Mouse (Mus musculus): ENCODE data around the gene 4930415L06Rik. TPM values are rescaled to one million over a fixed set of nuclear protein-coding genes. Genes with fewer than 3 reads are reported as not detected.

Gene 4930415L06Rik
- polyA plus RNA-seq (2015; fragmentation: Nextera tagmentation; extraction: Ambion mirVana) = not detected in 2 replicates

- Histone ChIP-seq H3K4me1 (ENCODE audit: control insufficient read depth, insufficient read depth, low read depth, low read length) (no peaks in the 10 kb centered on the region), H3K9me3 (ENCODE audit: control insufficient read depth, low read length) (no peaks in the 10 kb centered on the region), H3K27ac (ENCODE audit: low read depth, low read length) (no peak within 1 kb of the TSS), H3K4me2 (ENCODE audit: low read length) (no peak within 1 kb of the TSS), H3K36me3 (ENCODE audit: control insufficient read depth, insufficient read depth, low read length) (no peaks in the 10 kb centered on the region), H3K4me3 (ENCODE audit: low read length) (no peak within 1 kb of the TSS), H3K27me3 (replicated peaks; ENCODE audit: control insufficient read depth, insufficient read depth, low read length) (no peaks in the 10 kb centered on the region), H3K9ac (ENCODE audit: low read depth, low read length) (no peak within 1 kb of the TSS)
- no peak for ATAC-seq
- 95% methylated on average over 5 of the region's 5 CpGs for WGBS
Measured at GRCm38 (mm10) chrX:89932752-89933151, at the start of gene 4930415L06Rik. TSS of gene 4930415L06Rik (minus strand) at chrX:89932852.

GRCm38 (mm10) chrX:89978621-89979020 is 46.0 kb upstream of the 4930415L06Rik start:
- Histone ChIP-seq H3K36me3 (ENCODE audit: control insufficient read depth, insufficient read depth, low read length) (no peaks in the 10 kb centered on the region), H3K9me3 (ENCODE audit: control insufficient read depth, low read length) (no peaks in the 10 kb centered on the region), H3K27ac (ENCODE audit: low read depth, low read length) (no peak overlapping the region), H3K4me2 (ENCODE audit: low read length) (no peak overlapping the region), H3K9ac (ENCODE audit: low read depth, low read length) (no peak overlapping the region), H3K4me3 (ENCODE audit: low read length) (no peak overlapping the region), H3K4me1 (ENCODE audit: control insufficient read depth, insufficient read depth, low read depth, low read length) (no peaks in the 10 kb centered on the region), H3K27me3 (replicated peaks; ENCODE audit: control insufficient read depth, insufficient read depth, low read length) (no peaks in the 10 kb centered on the region)
- no peak for ATAC-seq

- H3K9me3 ChIP-seq (ENCODE audit: control insufficient read depth, low read length) = no peaks in the 10 kb centered on the region
- no peak overlapping the region for H3K4me2 ChIP-seq (ENCODE audit: low read length)
- H3K27ac ChIP-seq (ENCODE audit: low read depth, low read length) = no peak overlapping the region
- no peak overlapping the region for H3K4me3 ChIP-seq (ENCODE audit: low read length)
- H3K9ac ChIP-seq (ENCODE audit: low read depth, low read length) = no peak overlapping the region
- WGBS = 82% methylated on average over 1 of the region's 1 CpGs
- no peak for ATAC-seq
- H3K36me3 ChIP-seq (ENCODE audit: control insufficient read depth, insufficient read depth, low read length) = no peaks in the 10 kb centered on the region
- no peaks in the 10 kb centered on the region for H3K4me1 ChIP-seq (ENCODE audit: control insufficient read depth, insufficient read depth, low read depth, low read length)
- H3K27me3 ChIP-seq (replicated peaks; ENCODE audit: control insufficient read depth, insufficient read depth, low read length) = no peaks in the 10 kb centered on the region
Measured at GRCm38 (mm10) chrX:89904871-89905270, 27.8 kb downstream of the 4930415L06Rik start.

Other genes with a start within 250 kb of the 4930415L06Rik start
- gene 4932429P05Rik, start 180.6 kb downstream of the 4930415L06Rik start, polyA plus RNA-seq (2015; fragmentation: Nextera tagmentation; extraction: Ambion mirVana) = not detected in 2 replicates

Data from hindbrain, embryonic 16.5 days (tissue).